Mouse (Mus musculus): ENCODE measurements around the gene Serpina9. TPM values are rescaled to one million over a fixed set of nuclear protein-coding genes. Genes with fewer than 3 reads are reported as not detected.

The Serpina9 gene
- total and polyA plus RNA-seq, 3 experiments: 0.06 TPM; not detected in 2

DNA sequence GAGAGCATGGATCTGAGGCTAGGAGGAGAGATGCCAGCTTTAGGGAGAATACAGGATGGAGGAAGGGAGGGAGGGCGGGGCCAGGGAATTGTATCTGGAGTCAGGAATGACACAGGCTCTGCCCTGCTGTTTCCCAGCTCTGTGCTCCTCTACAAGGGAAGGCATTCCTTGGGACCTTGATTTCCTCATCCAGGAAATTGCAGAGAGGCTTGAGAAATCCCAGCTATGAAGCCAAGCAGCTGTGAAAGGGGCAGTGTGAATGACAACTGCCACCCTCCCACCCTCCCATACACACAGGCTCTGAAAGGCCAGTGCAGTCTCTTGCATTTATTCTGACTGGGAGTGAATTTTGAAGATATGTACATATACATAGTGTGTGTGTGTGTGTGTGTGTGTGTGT is 40.4 kb upstream of the Serpina9 start:
- Histone ChIP-seq H3K9me3 (replicated peaks; ENCODE audit: insufficient read depth, low read length) (no peaks in the 10 kb centered on the region), H3K79me2 (ENCODE audit: control insufficient read depth, insufficient read depth, low read length, poor library complexity) (no peaks in the 10 kb centered on the region), H3K4me3 (ENCODE audit: control insufficient read depth in 1 of 2, insufficient read depth in 1 of 2, low read depth in 2 of 2, low read length in 2 of 2) (no peak overlapping the region), H3K9ac (ENCODE audit: control insufficient read depth, low read depth, low read length, poor library complexity, severe bottlenecking) (no peak overlapping the region), H3K4me1 (ENCODE audit: control insufficient read depth in 1 of 2, insufficient read depth in 2 of 2, low read length in 2 of 2) (no peaks in the 10 kb centered on the region), H3K27ac (ENCODE audit: control insufficient read depth, low read depth, low read length) (no peak overlapping the region), H3K27me3 (ENCODE audit: control insufficient read depth in 1 of 2, insufficient read depth in 2 of 2, low read length in 2 of 2) (no peaks in the 10 kb centered on the region; a peak in 1 of 4 replicates), H3K36me3 (ENCODE audit: control insufficient read depth in 1 of 2, insufficient read depth in 2 of 2, low read length in 2 of 2) (no peaks in the 10 kb centered on the region)
- no peak for DNase-seq (ENCODE audit: low read depth, low spot score)
- no peak for TF ChIP-seq TAL1 (IDR thresholded peaks at IDR 0.05; ENCODE audit: low read length)
- no peak for TF ChIP-seq ELF1 (IDR thresholded peaks at IDR 0.05; ENCODE audit: low read depth, low read length)

DNA sequence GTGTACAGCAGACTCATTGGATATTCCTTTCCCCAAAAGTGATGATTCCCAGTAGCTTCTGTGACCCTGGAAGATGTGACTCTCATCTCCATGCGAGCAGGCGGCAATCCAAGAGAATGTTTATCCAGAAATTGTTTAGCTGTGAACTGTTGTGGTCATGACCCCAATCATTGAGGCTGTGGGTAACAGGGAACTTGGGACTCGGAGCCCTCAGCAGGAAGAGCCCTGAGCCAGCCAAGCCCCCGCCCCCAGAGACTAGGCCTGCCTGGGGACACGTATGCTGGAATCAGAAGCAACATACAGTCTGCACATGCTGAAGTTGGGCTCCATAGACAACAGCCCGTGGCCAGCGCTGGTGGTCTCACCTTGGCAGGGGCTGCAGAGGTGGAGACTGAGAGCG is 32.2 kb upstream of the Serpina9 start:
- no peaks in the 10 kb centered on the region for H3K79me2 ChIP-seq (ENCODE audit: control insufficient read depth, insufficient read depth, low read length, poor library complexity)
- no peak overlapping the region for H3K4me3 ChIP-seq (ENCODE audit: control insufficient read depth in 1 of 2, insufficient read depth in 1 of 2, low read depth in 2 of 2, low read length in 2 of 2)
- no peaks in the 10 kb centered on the region for H3K9me3 ChIP-seq (replicated peaks; ENCODE audit: insufficient read depth, low read length)
- no peaks in the 10 kb centered on the region for H3K27me3 ChIP-seq (ENCODE audit: control insufficient read depth in 1 of 2, insufficient read depth in 2 of 2, low read length in 2 of 2)
- no peaks in the 10 kb centered on the region for H3K36me3 ChIP-seq (ENCODE audit: control insufficient read depth in 1 of 2, insufficient read depth in 2 of 2, low read length in 2 of 2)
- no peak for DNase-seq (ENCODE audit: low read depth, low spot score)
- no peak overlapping the region for H3K27ac ChIP-seq (ENCODE audit: control insufficient read depth, low read depth, low read length)
- no peak for TF ChIP-seq NELFE (IDR thresholded peaks at IDR 0.05; ENCODE audit: low read depth, low read length)
- TF ChIP-seq JUND (IDR thresholded peaks at IDR 0.05; ENCODE audit: low read depth, low read length): no peak
- no peak for TF ChIP-seq USF2 (IDR thresholded peaks at IDR 0.05; ENCODE audit: borderline replicate concordance in 1 of 2, insufficient read depth in 1 of 2, low read depth in 1 of 2, low read length in 2 of 2)
- TF ChIP-seq KAT2A (conservative IDR thresholded peaks at IDR 0.05; ENCODE audit: low read depth, low read length): no peak
- no peak for TF ChIP-seq MAZ (IDR thresholded peaks at IDR 0.05; ENCODE audit: low read depth, low read length)
- no peak for TF ChIP-seq EP300 (IDR thresholded peaks at IDR 0.05; ENCODE audit: low read depth in 1 of 2, low read length in 2 of 2)
- no peak overlapping the region for H3K9ac ChIP-seq (ENCODE audit: control insufficient read depth, low read depth, low read length, poor library complexity, severe bottlenecking)
- no peaks in the 10 kb centered on the region for H3K4me1 ChIP-seq (ENCODE audit: control insufficient read depth in 1 of 2, insufficient read depth in 2 of 2, low read length in 2 of 2)

DNA sequence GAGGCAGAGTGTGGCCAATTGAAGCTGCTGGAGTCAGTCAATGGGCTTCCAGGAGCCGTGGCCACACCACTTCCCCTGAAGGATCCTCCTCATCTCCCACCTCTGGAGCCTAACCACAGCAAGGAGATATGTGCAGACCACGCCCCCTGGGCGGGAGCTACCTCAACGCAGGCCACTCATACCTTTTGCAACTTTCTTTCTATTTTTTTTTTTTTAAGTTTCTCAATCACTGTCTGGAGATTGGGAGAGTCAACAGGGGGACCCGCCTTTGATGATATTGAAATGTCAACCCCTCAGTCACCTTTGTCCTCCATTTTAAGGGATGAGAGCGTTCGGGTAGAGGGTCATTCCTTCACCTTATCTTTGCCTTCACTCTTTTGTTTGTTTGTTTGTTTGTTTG is 30.8 kb upstream of the Serpina9 start, which contains the start of gene Serpina12:
TSS of gene Serpina12 (minus strand) at position 101 of the 400 bp plus-strand sequence.
- Histone ChIP-seq H3K9me3 (replicated peaks; ENCODE audit: insufficient read depth, low read length) (no peaks in the 10 kb centered on the region), H3K36me3 (ENCODE audit: control insufficient read depth in 1 of 2, insufficient read depth in 2 of 2, low read length in 2 of 2) (no peaks in the 10 kb centered on the region), H3K9ac (ENCODE audit: control insufficient read depth, low read depth, low read length, poor library complexity, severe bottlenecking) (no peak within 1 kb of the TSS), H3K27ac (ENCODE audit: control insufficient read depth, low read depth, low read length) (no peak within 1 kb of the TSS), H3K27me3 (ENCODE audit: control insufficient read depth in 1 of 2, insufficient read depth in 2 of 2, low read length in 2 of 2) (no peaks in the 10 kb centered on the region), H3K4me1 (ENCODE audit: control insufficient read depth in 1 of 2, insufficient read depth in 2 of 2, low read length in 2 of 2) (no peaks in the 10 kb centered on the region), H3K79me2 (ENCODE audit: control insufficient read depth, insufficient read depth, low read length, poor library complexity) (no peaks in the 10 kb centered on the region), H3K4me3 (ENCODE audit: control insufficient read depth in 1 of 2, insufficient read depth in 1 of 2, low read depth in 2 of 2, low read length in 2 of 2) (no peak within 1 kb of the TSS)
- DNase-seq (ENCODE audit: low read depth, low spot score): no peak
- TF ChIP-seq GABPA (IDR thresholded peaks at IDR 0.05; ENCODE audit: low read depth, low read length) (no peak), POLR2A (IDR thresholded peaks at IDR 0.05; ENCODE audit: control insufficient read depth in 1 of 2, insufficient read depth in 1 of 2, low read depth in 1 of 2, low read length in 2 of 2, poor library complexity in 1 of 2) (no peak), RAD21 (IDR thresholded peaks at IDR 0.05; ENCODE audit: low read depth, low read length) (no peak), MAX (IDR thresholded peaks at IDR 0.05; ENCODE audit: low read length) (no peak), ZNF384 (IDR thresholded peaks at IDR 0.05; ENCODE audit: low read depth, low read length) (no peak), MEF2A (IDR thresholded peaks at IDR 0.05; ENCODE audit: extremely low read depth, insufficient replicate concordance, low read depth, low read length, poor library complexity, severe bottlenecking) (no peak), HCFC1 (IDR thresholded peaks at IDR 0.05; ENCODE audit: low read depth, low read length) (no peak), JUND (IDR thresholded peaks at IDR 0.05; ENCODE audit: low read depth, low read length) (no peak), ETS1 (IDR thresholded peaks at IDR 0.05; ENCODE audit: low read depth, low read length) (no peak), ZC3H11A (IDR thresholded peaks at IDR 0.05; ENCODE audit: low read depth, low read length) (no peak), POLR2AphosphoS2 (IDR thresholded peaks at IDR 0.05; ENCODE audit: low read length) (no peak), MYC (IDR thresholded peaks at IDR 0.05; ENCODE audit: low read depth, low read length) (no peak), NRF1 (IDR thresholded peaks at IDR 0.05; ENCODE audit: insufficient read depth, low read depth, low read length, poor library complexity, severe bottlenecking) (no peak), USF1 (IDR thresholded peaks at IDR 0.05; ENCODE audit: low read depth, low read length) (no peak), TCF12 (IDR thresholded peaks at IDR 0.05; ENCODE audit: low read depth, low read length) (no peak), CHD2 (IDR thresholded peaks at IDR 0.05; ENCODE audit: low read length) (no peak)
